Mouse (Mus musculus): Measurements from ENCODE around the gene Bckdha. TPM values are rescaled to one million over a fixed set of nuclear protein-coding genes. Genes with fewer than 3 reads are reported as not detected.

Gene Bckdha
- polyA plus RNA-seq, 1 experiment from 2014 or later = 91.7 TPM

DNA sequence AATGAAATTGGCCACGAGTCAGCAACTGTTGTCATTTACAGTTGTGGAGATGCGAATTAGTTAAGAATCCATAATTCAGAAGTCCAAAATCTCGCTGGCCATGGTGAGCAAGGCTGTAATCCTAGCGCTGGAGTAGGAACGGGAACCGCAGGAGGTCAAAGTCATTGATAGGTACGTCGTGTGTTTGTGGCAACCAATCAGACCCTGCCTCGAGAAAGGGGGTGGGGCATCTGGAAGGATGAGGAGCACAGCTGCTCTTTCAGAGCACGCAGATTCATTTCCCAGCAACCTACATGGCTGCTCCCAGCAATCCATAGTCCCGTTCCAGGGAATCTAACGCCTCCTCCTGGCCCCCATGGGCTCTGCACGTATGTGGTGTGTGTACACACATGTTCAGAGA, 41.1 kb upstream of the Bckdha start:
- peaks cover 9% of the 10 kb centered on the region for H3K27me3 ChIP-seq (ENCODE audit: insufficient read depth, low read length)
- peaks cover 17% of the 10 kb centered on the region; the same call in 1 of the 2 replicates for H3K36me3 ChIP-seq (ENCODE audit: insufficient read depth, low read length)
- no peak overlapping the region for H3K4me3 ChIP-seq (ENCODE audit: low read length)
- 0 out of 2 replicates have a peak, but pooled peaks cover 5% of the 10 kb centered on the region for H3K4me1 ChIP-seq (ENCODE audit: insufficient read depth, low read length)
- H3K27ac ChIP-seq (ENCODE audit: low read length) = no peak overlapping the region
- H3K4me2 ChIP-seq (replicated peaks; ENCODE audit: low read depth, low read length) = no peak overlapping the region
- H3K9ac ChIP-seq (replicated peaks; ENCODE audit: low read length) = no peak overlapping the region
- peaks cover 5% of the 10 kb centered on the region; the same call in 1 of the 2 replicates for H3K9me3 ChIP-seq (ENCODE audit: low read length)
- 59% methylated on average over 13 of the region's 13 CpGs for WGBS
- no peak for ATAC-seq (ENCODE audit: low FRiP score, low TSS enrichment)

DNA sequence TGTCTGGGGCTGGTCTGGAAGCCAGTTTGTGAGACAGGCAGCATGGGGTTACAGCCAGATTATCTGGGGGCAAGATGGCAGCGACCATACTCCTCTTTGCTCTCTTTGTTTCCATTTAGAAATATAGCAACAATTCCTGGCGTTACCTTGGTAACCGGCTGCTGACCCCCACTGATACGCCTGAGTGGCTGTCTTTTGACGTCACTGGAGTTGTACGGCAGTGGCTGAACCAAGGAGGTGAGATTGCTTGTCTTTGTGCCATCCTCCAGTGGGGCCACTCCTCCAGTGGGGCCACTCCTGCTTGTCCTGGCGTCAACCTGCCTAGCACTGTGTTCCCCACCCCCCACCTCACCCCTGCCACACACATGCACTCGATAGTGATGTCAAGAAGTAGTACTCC, 35.3 kb upstream of the Bckdha start:
- Histone ChIP-seq H3K9me3 (ENCODE audit: low read length) (no peaks in the 10 kb centered on the region), H3K36me3 (ENCODE audit: insufficient read depth, low read length) (no peaks in the 10 kb centered on the region), H3K4me1 (ENCODE audit: insufficient read depth, low read length) (peaks cover 9% of the 10 kb centered on the region), H3K4me2 (replicated peaks; ENCODE audit: low read depth, low read length) (no peak overlapping the region), H3K27ac (ENCODE audit: low read length) (no peak overlapping the region), H3K27me3 (ENCODE audit: insufficient read depth, low read length) (peaks cover 9% of the 10 kb centered on the region; the same call in 1 of the 2 replicates), H3K9ac (replicated peaks; ENCODE audit: low read length) (no peak overlapping the region), H3K4me3 (ENCODE audit: low read length) (no peak overlapping the region)
- WGBS = 64% methylated on average over 8 of the region's 8 CpGs
- no peak for ATAC-seq (ENCODE audit: low FRiP score, low TSS enrichment)

DNA sequence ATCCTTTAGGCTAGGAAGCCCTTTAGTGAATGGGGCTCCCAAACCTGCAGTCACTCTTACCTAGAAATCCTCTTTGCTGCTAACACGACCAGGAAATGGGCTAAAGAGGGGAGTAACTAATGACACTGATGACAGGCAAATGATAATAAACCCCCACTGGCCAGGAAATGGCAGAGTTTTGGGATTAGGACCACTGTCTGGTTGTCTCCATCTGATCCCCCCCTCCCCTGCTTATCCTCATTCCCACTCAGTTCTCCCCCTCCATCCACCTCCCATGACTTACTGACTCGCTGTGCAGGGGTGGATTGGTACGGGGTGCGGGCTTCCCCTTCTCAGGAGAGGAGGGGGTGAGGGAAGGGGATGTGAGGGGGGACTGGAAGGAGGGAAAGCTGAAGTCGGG, 31.3 kb upstream of the Bckdha start:
- Histone ChIP-seq H3K4me2 (replicated peaks; ENCODE audit: low read depth, low read length) (peak overlapping the region; percentile 93), H3K4me3 (ENCODE audit: low read length) (peak overlapping the region; percentile 70), H3K9me3 (ENCODE audit: low read length) (no peaks in the 10 kb centered on the region), H3K9ac (replicated peaks; ENCODE audit: low read length) (0 out of 2 replicates have a peak overlapping the region, but pooled peaks have one; percentile 23), H3K4me1 (ENCODE audit: insufficient read depth, low read length) (peaks cover 34% of the 10 kb centered on the region), H3K36me3 (ENCODE audit: insufficient read depth, low read length) (no peaks in the 10 kb centered on the region), H3K27ac (ENCODE audit: low read length) (0 out of 2 replicates have a peak overlapping the region, but pooled peaks have one; percentile 32), H3K27me3 (ENCODE audit: insufficient read depth, low read length) (peaks cover 21% of the 10 kb centered on the region)
- 37% methylated on average over 5 of the region's 5 CpGs for WGBS
- no peak for ATAC-seq (ENCODE audit: low FRiP score, low TSS enrichment)

DNA sequence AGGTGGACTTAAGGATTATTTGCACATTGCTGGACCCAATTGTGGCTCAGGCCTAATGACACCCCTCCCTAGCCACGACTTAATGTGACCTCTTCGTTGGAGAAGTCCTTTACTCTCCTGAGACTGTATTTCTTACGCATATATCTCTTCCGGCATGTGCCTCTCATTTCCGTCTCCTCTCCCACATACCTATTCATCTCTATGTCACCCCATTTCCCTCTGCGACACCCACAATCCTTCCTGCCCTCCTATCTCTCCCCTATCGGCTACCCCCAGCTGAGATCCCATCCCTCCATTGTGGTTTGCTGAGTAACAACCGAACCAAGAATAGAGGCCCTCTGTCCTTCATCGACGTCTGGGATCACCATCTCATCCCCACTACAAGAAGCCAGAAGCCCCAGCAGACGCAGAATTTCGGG, 30.8 kb upstream of the Bckdha start:
- no peaks in the 10 kb centered on the region for H3K9me3 ChIP-seq (ENCODE audit: low read length)
- H3K4me3 ChIP-seq (ENCODE audit: low read length) = peak overlapping the region; percentile 70
- H3K27ac ChIP-seq (ENCODE audit: low read length) = peak overlapping the region; percentile 32
- peak overlapping the region; percentile 82 for H3K9ac ChIP-seq (replicated peaks; ENCODE audit: low read length)
- H3K4me1 ChIP-seq (ENCODE audit: insufficient read depth, low read length) = peaks cover 34% of the 10 kb centered on the region
- ATAC-seq (ENCODE audit: low FRiP score, low TSS enrichment) = no peak
- H3K4me2 ChIP-seq (replicated peaks; ENCODE audit: low read depth, low read length) = peak overlapping the region; percentile 93
- peaks cover 21% of the 10 kb centered on the region for H3K27me3 ChIP-seq (ENCODE audit: insufficient read depth, low read length)
- WGBS = 4% methylated on average over 12 of the region's 12 CpGs
- H3K36me3 ChIP-seq (ENCODE audit: insufficient read depth, low read length) = no peaks in the 10 kb centered on the region

DNA sequence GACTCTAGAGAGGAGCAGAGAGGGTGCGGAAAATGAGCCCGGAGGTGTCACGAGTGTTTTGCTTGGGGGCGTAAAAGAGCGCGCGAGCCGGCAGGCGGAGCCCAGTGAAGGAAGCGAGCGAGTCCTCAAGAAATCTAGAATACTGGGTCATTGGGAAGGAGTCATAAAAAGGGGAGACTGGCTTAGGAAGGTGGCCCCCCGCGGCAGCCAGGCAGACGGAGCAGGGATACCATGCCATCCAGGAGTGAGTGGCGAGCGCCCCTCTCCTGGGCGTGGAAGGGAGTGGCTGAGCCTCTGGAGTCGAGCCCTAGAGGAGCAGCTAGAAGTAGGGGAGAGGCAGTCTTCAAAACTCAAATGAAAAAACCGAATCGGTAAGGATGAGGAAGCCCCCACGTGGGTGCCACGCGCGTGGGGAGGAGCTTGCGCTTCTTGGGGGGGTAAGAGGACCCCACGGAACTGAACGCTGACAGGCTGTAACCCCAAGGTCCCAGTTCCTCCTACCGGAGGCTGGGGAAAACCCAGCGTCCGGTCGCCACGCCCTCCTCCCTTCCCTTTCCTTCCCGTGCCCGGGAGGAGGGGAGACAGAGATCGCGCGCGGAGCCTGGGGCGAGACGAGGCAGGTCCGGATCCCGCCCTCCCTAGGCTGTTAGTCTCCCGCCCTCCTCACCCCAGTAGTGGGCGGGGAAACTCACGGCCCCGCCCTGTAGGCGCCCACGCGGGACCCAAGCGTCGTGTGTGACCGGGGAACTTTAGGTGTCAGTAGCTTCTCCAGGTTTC, 30.2 kb upstream of the Bckdha start:
- peak overlapping the region; percentile 32 for H3K27ac ChIP-seq (ENCODE audit: low read length)
- H3K9ac ChIP-seq (replicated peaks; ENCODE audit: low read length) = peak overlapping the region; percentile 82
- ATAC-seq (ENCODE audit: low FRiP score, low TSS enrichment) = peak; percentile 53
- no peaks in the 10 kb centered on the region for H3K36me3 ChIP-seq (ENCODE audit: insufficient read depth, low read length)
- H3K27me3 ChIP-seq (ENCODE audit: insufficient read depth, low read length) = peaks cover 21% of the 10 kb centered on the region
- peaks cover 34% of the 10 kb centered on the region for H3K4me1 ChIP-seq (ENCODE audit: insufficient read depth, low read length)
- H3K4me2 ChIP-seq (replicated peaks; ENCODE audit: low read depth, low read length) = peak overlapping the region; percentile 93
- WGBS = 1% methylated on average over 44 of the region's 52 CpGs
- H3K4me3 ChIP-seq (ENCODE audit: low read length) = peak overlapping the region; percentile 70
- no peaks in the 10 kb centered on the region for H3K9me3 ChIP-seq (ENCODE audit: low read length)

- H3K9ac ChIP-seq (replicated peaks; ENCODE audit: low read length) = peak overlapping the region; percentile 82
- ATAC-seq (ENCODE audit: low FRiP score, low TSS enrichment) = no peak
- no peaks in the 10 kb centered on the region for H3K9me3 ChIP-seq (ENCODE audit: low read length)
- peaks cover 21% of the 10 kb centered on the region for H3K27me3 ChIP-seq (ENCODE audit: insufficient read depth, low read length)
- H3K4me1 ChIP-seq (ENCODE audit: insufficient read depth, low read length) = peaks cover 37% of the 10 kb centered on the region
- no peaks in the 10 kb centered on the region for H3K36me3 ChIP-seq (ENCODE audit: insufficient read depth, low read length)
- peak overlapping the region; percentile 93 for H3K4me2 ChIP-seq (replicated peaks; ENCODE audit: low read depth, low read length)
- H3K27ac ChIP-seq (ENCODE audit: low read length) = peak overlapping the region; percentile 83
- WGBS = under 1% methylated on average over 47 of the region's 47 CpGs
- H3K4me3 ChIP-seq (ENCODE audit: low read length) = peak overlapping the region; percentile 70
Measured at GRCm38 (mm10) chr7:25687811-25688401, 29.1 kb upstream of the Bckdha start.

DNA sequence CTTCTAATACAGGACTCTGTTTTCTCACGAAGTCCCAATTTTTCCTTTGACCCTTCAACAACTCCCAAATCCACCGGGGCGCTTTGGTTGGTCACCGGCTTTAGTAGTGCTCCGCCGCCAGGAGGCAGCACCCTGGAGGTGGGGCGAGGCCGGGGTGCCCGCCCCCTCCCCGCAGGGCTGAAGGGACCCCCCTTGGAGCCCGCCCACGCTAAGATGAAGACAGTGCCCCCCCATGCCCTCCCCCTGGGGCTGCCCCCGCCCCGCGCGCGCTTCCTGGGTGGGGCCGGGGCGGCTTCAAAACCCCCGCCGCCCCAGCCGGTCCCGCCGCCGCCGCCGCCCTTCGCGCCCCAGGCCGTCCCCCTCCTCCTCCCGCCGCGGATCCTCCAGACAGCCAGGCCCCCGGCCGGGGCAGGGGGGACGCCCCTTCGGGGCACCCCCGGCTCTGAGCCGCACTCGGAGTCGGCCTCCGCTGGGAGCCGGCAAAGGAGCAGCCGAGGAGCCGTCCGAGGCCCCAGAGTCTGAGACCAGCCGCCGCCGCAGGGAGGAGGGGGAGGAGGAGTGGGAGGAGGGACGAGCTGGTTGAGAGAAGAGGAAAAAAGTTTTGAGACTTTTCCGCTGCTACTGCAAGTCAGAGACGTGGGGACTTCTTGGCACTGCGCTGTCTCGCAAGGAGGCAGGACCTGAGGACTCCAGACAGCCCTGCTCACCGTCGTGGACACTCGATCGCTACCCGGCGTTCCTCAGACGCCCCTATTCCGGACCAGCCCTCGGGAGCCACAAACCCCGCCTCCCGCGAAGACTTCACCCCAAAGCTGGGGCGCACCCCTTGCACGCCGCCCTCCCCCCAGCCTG, 28.1 kb upstream of the Bckdha start, which contains the start of gene Tgfb1:
Gene Tgfb1 (plus strand): TSS at position 323 of the 852 bp plus-strand sequence.
- peak within 1 kb of the TSS; percentile 70 for H3K4me3 ChIP-seq (ENCODE audit: low read length)
- ATAC-seq (ENCODE audit: low FRiP score, low TSS enrichment) = peak; percentile 52
- H3K27ac ChIP-seq (ENCODE audit: low read length) = peak within 1 kb of the TSS; percentile 83
- no peaks in the 10 kb centered on the region for H3K36me3 ChIP-seq (ENCODE audit: insufficient read depth, low read length)
- H3K4me2 ChIP-seq (replicated peaks; ENCODE audit: low read depth, low read length) = peak within 1 kb of the TSS; percentile 93
- WGBS = under 1% methylated on average over 54 of the region's 69 CpGs
- H3K4me1 ChIP-seq (ENCODE audit: insufficient read depth, low read length) = peaks cover 37% of the 10 kb centered on the region
- H3K27me3 ChIP-seq (ENCODE audit: insufficient read depth, low read length) = peaks cover 21% of the 10 kb centered on the region
- H3K9me3 ChIP-seq (ENCODE audit: low read length) = no peaks in the 10 kb centered on the region
- H3K9ac ChIP-seq (replicated peaks; ENCODE audit: low read length) = peak within 1 kb of the TSS; percentile 82

DNA sequence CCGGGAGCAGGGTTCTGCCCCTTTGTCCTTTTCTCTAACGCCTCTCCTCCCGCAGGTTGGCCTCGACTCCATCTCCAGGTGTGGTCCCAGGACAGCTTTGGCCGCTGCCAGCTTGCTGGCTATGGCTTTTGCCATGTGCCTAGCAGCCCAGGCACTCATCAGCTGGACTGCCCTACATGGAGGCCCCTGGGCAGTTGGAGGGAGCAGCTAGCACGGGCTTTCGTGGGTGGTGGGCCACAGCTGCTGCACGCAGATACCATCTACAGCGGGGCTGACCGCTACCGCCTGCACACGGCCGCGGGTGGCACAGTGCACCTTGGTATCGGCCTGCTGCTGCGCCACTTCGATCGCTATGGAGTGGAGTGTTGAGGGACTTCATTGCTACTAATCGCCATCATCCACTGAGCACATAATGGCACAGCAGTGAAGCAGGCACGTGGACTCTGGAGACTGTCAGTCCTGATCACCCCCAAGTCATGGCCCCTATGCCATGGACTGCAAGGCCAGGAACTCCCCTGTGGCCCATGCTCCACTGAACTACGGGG, 27.2 kb upstream of the Bckdha start:
- no peak overlapping the region for H3K27ac ChIP-seq (ENCODE audit: low read length)
- WGBS = 71% methylated on average over 21 of the region's 21 CpGs
- no peak for ATAC-seq (ENCODE audit: low FRiP score, low TSS enrichment)

GRCm38 (mm10) chr7:25684659-25685058, 25.9 kb upstream of the Bckdha start:
- Histone ChIP-seq H3K27ac (ENCODE audit: low read length) (no peak overlapping the region), H3K4me1 (ENCODE audit: insufficient read depth, low read length) (peaks cover 43% of the 10 kb centered on the region), H3K9ac (replicated peaks; ENCODE audit: low read length) (no peak overlapping the region), H3K4me3 (ENCODE audit: low read length) (no peak overlapping the region), H3K36me3 (ENCODE audit: insufficient read depth, low read length) (no peaks in the 10 kb centered on the region), H3K9me3 (ENCODE audit: low read length) (no peaks in the 10 kb centered on the region), H3K4me2 (replicated peaks; ENCODE audit: low read depth, low read length) (no peak overlapping the region), H3K27me3 (ENCODE audit: insufficient read depth, low read length) (peaks cover 16% of the 10 kb centered on the region)
- ATAC-seq (ENCODE audit: low FRiP score, low TSS enrichment) = no peak
- WGBS = 96% methylated on average over 6 of the region's 6 CpGs

More for the DNA sequence above, 27.2 kb upstream of the Bckdha start:
- no peaks in the 10 kb centered on the region for H3K36me3 ChIP-seq (ENCODE audit: insufficient read depth, low read length)
- H3K9me3 ChIP-seq (ENCODE audit: low read length) = no peaks in the 10 kb centered on the region
- H3K4me3 ChIP-seq (ENCODE audit: low read length) = peak overlapping the region; percentile 70
- peak overlapping the region; percentile 31; the same call in 1 of the 2 replicates for H3K9ac ChIP-seq (replicated peaks; ENCODE audit: low read length)
- H3K4me2 ChIP-seq (replicated peaks; ENCODE audit: low read depth, low read length) = peak overlapping the region; percentile 93
- peaks cover 40% of the 10 kb centered on the region for H3K4me1 ChIP-seq (ENCODE audit: insufficient read depth, low read length)
- H3K27me3 ChIP-seq (ENCODE audit: insufficient read depth, low read length) = peaks cover 21% of the 10 kb centered on the region

Measured in kidney, embryonic 16.5 days (tissue).